Comparison of ENCODE assay signal across 8 mouse cellular contexts in genomic region chr17:84641893-84642292, GRCm38 (mm10). TPM values are rescaled to one million over a fixed set of nuclear protein-coding genes. Genes with fewer than 3 reads are reported as not detected.
DNase-seq lines count a peak whose midpoint lies in the region; TF ChIP-seq lines count a peak whose summit lies in the region.

No protein-coding gene starts in this region.

- peak; percentile 63; the same call in 1 of the 2 replicates for TF ChIP-seq CTCF in brain, embryonic 14.5 days (IDR thresholded peaks at IDR 0.05; ENCODE audit: borderline replicate concordance, extremely low read depth, insufficient read depth, insufficient read length)

- intact Hi-C loops in gastrocnemius, postnatal 14 days (cut with DNase I; ENCODE audit: low total_unique reads) = no loop called here

- no peak for TF ChIP-seq POLR2A in brain, embryonic 14.5 days (IDR thresholded peaks at IDR 0.05; ENCODE audit: borderline replicate concordance, extremely low read depth, insufficient read depth, insufficient read length, poor library complexity, severe bottlenecking)

- DNase-seq in gastrocnemius, adult 18-20 months (ENCODE audit: low spot score) = peak; percentile 33
- no peak for DNase-seq in gastrocnemius, adult 8-10 months (ENCODE audit: low spot score in 2 of 2)
- peak; percentile 30 for DNase-seq in right cerebral cortex, adult 18-20 months
- no peak for DNase-seq in right cerebral cortex, postnatal 36 days (ENCODE audit: low spot score in 2 of 2)
- peak; percentile 28 for DNase-seq in brain, embryonic 14.5 days (ENCODE audit: low read depth)
- DNase-seq in layer of hippocampus, adult 9-10 months (ENCODE audit: low spot score) = peak; percentile 30
- DNase-seq in ovary, postnatal 36 days (ENCODE audit: low spot score) = peak; percentile 34
- no peak for DNase-seq in gastrocnemius, postnatal 14 days

RNA-seq across cellular contexts. Expression of gene Dync2li1, which starts 15.6 kb away (rescaled TPM):
- 1 to 10 TPM; 2.5 to 3.6 TPM for total RNA-seq in gastrocnemius, adult 18-20 months (2021)
- total RNA-seq in gastrocnemius, adult 8-10 months (2022) = 1 to 10 TPM; 2.0 to 2.6 (median 2.3) TPM
- polyA plus RNA-seq in brain, embryonic 14.5 days (2012; rRNA removed) = 18.0 and 23.0 TPM in 2 replicates
- total RNA-seq in gastrocnemius, postnatal 14 days (2021) = 1 to 10 TPM; 3.1 to 3.5 TPM

RNA-seq across cellular contexts. Expression of gene Abcg8, which starts 34.2 kb away (rescaled TPM):
- not detected for total RNA-seq in gastrocnemius, adult 18-20 months (2021)
- under 1 TPM in 1 of 4 experiments, not detected in 3; 0.08 TPM for total RNA-seq in gastrocnemius, adult 8-10 months (2022)
- 0.50 and 0.55 TPM in 2 replicates for polyA plus RNA-seq in brain, embryonic 14.5 days (2012; rRNA removed)
- total RNA-seq in gastrocnemius, postnatal 14 days (2021) = not detected

RNA-seq across cellular contexts. Expression of gene Abcg5, which starts 40.9 kb away (rescaled TPM):
- total RNA-seq in gastrocnemius, adult 18-20 months (2021) = not detected
- total RNA-seq in gastrocnemius, adult 8-10 months (2022) = not detected
- 2.1 and 3.7 TPM in 2 replicates for polyA plus RNA-seq in brain, embryonic 14.5 days (2012; rRNA removed)
- not detected for total RNA-seq in gastrocnemius, postnatal 14 days (2021)

Comparison
In these comparisons a context has a peak if more than half of its experiments do, and no peak if none do; other contexts are left out.
1. DNase-seq: peak in gastrocnemius, adult 18-20 months (single experiment), right cerebral cortex, adult 18-20 months (single experiment), brain, embryonic 14.5 days (single experiment), layer of hippocampus, adult 9-10 months (single experiment) and ovary, postnatal 36 days (single experiment); none in gastrocnemius, adult 8-10 months (0 of 2), right cerebral cortex, postnatal 36 days (0 of 2) and gastrocnemius, postnatal 14 days (single experiment).